Mouse (Mus musculus) layer of hippocampus, adult 11-12 months (tissue): Measurements from ENCODE around the gene Neurl2.

Experiments
- DNase-seq: peaks from one replicate; pipeline ENCODE4 v3.0.0; 2022; ENCODE audit warnings: low spot score

Neurl2 gene

GRCm38 (mm10) chr2:164785481-164786387 lies 47.5 kb downstream of the Neurl2 start, which contains the start of gene Snx21:
Gene Snx21, plus strand, starts transcription at chr2:164785823.
- DNase-seq, result peak; percentile 86

- no peak for DNase-seq
Measured at GRCm38 (mm10) chr2:164784869-164785420, 48.3 kb downstream of the Neurl2 start.

GRCm38 (mm10) chr2:164783926-164784581 lies 49.2 kb downstream of the Neurl2 start:
- DNase-seq, result no peak

- no peak for DNase-seq
Measured at GRCm38 (mm10) chr2:164781876-164782275, 51.4 kb downstream of the Neurl2 start.
